15 mouse cellular contexts compared by ENCODE assay signal in genomic region chr5:146892904-146893303, GRCm38 (mm10). TPM values are rescaled to one million over a fixed set of nuclear protein-coding genes. Genes with fewer than 3 reads are reported as not detected.
"Had no signal": no experiment of that assay in that cellular context is flagged by ENCODE, and none has a peak within 500 bp of the region (broad histone marks: within the 10 kb centered on the region; RNA-seq: fewer than 3 reads in every experiment).

No protein-coding gene starts in this region.

- DNase-seq: lung, adult 18-20 months; lung, embryonic 14.5 days; lung, postnatal 10 days; lung, postnatal 4 days; midbrain, embryonic 14.5 days; retina, postnatal 1 day; right cerebral cortex, adult 18-20 months; right cerebral cortex, postnatal 25 days; right cerebral cortex, postnatal 4 days; spleen, adult 18-20 months; thymus, adult 18-20 months; thymus, postnatal 25 days; thymus, postnatal 4 days had no signal

RNA-seq across cellular contexts. Expression of gene Rasl11a, which starts 48.0 kb away (rescaled TPM):
- total RNA-seq: megakaryocyte, adult 5-6 weeks; megakaryocyte-erythroid progenitor cell, adult 5-6 weeks had no signal
